Mouse (Mus musculus) cerebellum, postnatal 25 days (tissue): ENCODE results near the gene Fam205a4.
"Not testable (repeated sequence)": the region's sequence is repeated elsewhere in the genome, so short reads cannot be mapped to it uniquely, and the experiment has no call there.

Experiments used
- DNase-seq, 2 experiments: peaks; one replicate each; pipeline ENCODE4 v3.0.0; 2021; ENCODE audit warnings: mixed read lengths in 2 of 2

The Fam205a4 gene

DNA sequence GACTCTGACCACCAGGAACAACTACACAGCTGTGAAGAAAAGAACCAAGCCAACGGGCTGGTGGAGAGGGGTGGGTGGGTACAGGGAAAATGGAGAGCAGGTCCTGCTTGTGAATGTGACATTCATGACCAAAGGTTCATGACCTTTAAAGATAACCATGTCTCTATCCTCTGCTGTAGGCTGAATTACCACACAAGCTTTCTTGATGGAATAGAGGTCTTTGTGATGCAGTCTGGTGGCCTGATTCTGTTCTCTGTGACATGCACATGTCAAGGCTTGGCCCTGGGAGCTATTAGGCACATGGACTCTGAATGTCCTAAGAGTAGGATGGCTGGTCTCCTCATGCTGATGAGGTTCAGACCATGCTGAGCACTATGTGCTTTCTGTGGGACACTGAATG is at the start of gene Fam205a4:
Gene Fam205a4 (plus strand): TSS at position 301 of the 400 bp plus-strand sequence.
- DNase-seq = not testable (repeated sequence)

DNA sequence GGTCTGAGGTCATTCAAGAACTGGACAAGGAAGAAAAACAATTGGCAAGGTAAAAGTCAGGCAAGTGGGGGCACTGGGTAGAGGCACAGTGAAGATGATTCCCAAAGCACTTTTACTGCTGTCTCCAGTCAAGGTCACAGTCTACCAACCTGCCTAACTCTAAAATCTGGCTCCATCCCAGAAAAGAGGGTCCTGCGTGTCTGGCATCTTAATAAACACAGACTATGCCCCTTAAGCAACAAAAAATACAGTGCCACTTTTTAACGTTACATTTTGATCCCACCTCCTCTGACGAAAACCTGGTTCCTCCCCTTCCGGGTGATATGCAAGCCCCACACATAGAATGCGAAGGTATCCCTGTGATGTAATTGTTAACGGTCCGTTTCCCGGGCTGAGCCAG is 24.6 kb upstream of the Fam205a4 start, which contains the start of gene Gm20878:
Gene Gm20878 (plus strand): TSS at position 301 of the 400 bp plus-strand sequence.
- not testable (repeated sequence) for DNase-seq
